Mouse (Mus musculus) macrophage (primary cell): ENCODE measurements around the gene Fscn2. TPM values are rescaled to one million over a fixed set of nuclear protein-coding genes. Genes with fewer than 3 reads are reported as not detected.

Experiments
- H3K27ac ChIP-seq: fragments of 350-480 bp; formaldehyde crosslinking; 2 replicates; pipeline ENCODE4 v1.9.0; 2021
- H3K36me3 ChIP-seq: fragments of 350-480 bp; formaldehyde crosslinking; 2 replicates; pipeline ENCODE4 v1.9.0; 2021; ENCODE audit errors: inconsistent target
- H3K4me3 ChIP-seq: fragments of 350-480 bp; formaldehyde crosslinking; 2 replicates; pipeline ENCODE4 v1.9.0; 2021; ENCODE audit errors: inconsistent target
- H3K79me2 ChIP-seq: fragments of 350-480 bp; formaldehyde crosslinking; 2 replicates; pipeline ENCODE4 v1.9.0; 2021; ENCODE audit errors: inconsistent target
- WGBS: methylation state at CpG from one replicate; pipeline ENCODE4 v1.1.7; 2026; ENCODE audit warnings: inconsistent platforms; ENCODE audit not compliant: missing documents; 5-methylcytosine and 5-hydroxymethylcytosine counted together
- polyA plus RNA-seq: library from polyadenylated mRNA; stranded (reverse); fragments of 250-400 nt; gene quantifications from 3 replicates; pipeline ENCODE4 v1.2.4, GENCODE M21; 2018; ENCODE audit warnings: inconsistent platforms
- total RNA-seq, 78 experiments: library from RNA; depleted of rRNA; stranded (reverse); fragments of 250-400 nt; gene quantifications; 1 replicate in 9 of 78; 2 replicates in 24 of 78; 3 replicates in 43 of 78; 4 replicates in 2 of 78; pipeline ENCODE4 v1.2.4; 2018; ENCODE audit warnings: inconsistent platforms in 56 of 78

The Fscn2 gene
- under 1 TPM in 1 of 26 experiments, not detected in 25; 0.49 TPM for total RNA-seq (2018; cell fraction: chromatin; rRNA removed)
- total RNA-seq (2018; cell fraction: cytosol; rRNA removed), result under 1 TPM in 1 of 26 experiments, not detected in 25; 0.16 TPM
- total RNA-seq (2018; cell fraction: nucleus; rRNA removed), result not detected
- not detected in 3 replicates for polyA plus RNA-seq

- Histone ChIP-seq H3K4me3 (no peak within 1 kb of the TSS), H3K27ac (no peak within 1 kb of the TSS), H3K36me3 (no peaks in the 10 kb centered on the region), H3K79me2 (no peaks in the 10 kb centered on the region)
- WGBS, result 92% methylated on average over 10 of the region's 10 CpGs
These were observed at the start of gene Fscn2 for GRCm38 (mm10) chr11:120361295-120361694. Fscn2 (plus strand) TSS chr11:120361534.

DNA sequence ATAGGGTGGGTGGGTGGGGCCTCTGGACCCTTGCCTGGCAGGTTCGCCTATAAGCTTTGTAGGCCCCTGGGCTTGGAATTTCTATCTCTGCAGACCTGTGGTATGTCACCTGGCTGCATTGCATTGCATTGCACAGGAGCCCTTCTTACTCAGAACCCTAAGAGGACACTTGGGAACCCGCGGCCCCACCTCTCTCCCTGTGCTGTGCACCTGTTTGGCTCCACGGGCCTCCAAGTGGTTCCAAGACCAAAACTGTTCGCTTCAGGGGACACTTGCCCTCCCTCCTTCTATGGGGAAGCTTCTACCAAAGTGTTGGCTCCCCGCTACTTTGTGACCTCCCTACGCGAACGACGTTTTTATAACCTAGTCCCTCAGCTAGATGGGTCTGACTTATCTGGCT is 49.8 kb upstream of the Fscn2 start:
- Histone ChIP-seq H3K27ac (no peak overlapping the region), H3K79me2 (no peaks in the 10 kb centered on the region), H3K4me3 (no peak overlapping the region), H3K36me3 (no peaks in the 10 kb centered on the region)
- 70% methylated on average over 10 of the region's 10 CpGs for WGBS

- H3K79me2 ChIP-seq, result no peaks in the 10 kb centered on the region
- 90% methylated on average over 6 of the region's 6 CpGs for WGBS
- no peaks in the 10 kb centered on the region for H3K36me3 ChIP-seq
- no peak overlapping the region for H3K4me3 ChIP-seq
- H3K27ac ChIP-seq, result no peak overlapping the region
These were observed 49.3 kb upstream of the Fscn2 start for GRCm38 (mm10) chr11:120312069-120312468.

DNA sequence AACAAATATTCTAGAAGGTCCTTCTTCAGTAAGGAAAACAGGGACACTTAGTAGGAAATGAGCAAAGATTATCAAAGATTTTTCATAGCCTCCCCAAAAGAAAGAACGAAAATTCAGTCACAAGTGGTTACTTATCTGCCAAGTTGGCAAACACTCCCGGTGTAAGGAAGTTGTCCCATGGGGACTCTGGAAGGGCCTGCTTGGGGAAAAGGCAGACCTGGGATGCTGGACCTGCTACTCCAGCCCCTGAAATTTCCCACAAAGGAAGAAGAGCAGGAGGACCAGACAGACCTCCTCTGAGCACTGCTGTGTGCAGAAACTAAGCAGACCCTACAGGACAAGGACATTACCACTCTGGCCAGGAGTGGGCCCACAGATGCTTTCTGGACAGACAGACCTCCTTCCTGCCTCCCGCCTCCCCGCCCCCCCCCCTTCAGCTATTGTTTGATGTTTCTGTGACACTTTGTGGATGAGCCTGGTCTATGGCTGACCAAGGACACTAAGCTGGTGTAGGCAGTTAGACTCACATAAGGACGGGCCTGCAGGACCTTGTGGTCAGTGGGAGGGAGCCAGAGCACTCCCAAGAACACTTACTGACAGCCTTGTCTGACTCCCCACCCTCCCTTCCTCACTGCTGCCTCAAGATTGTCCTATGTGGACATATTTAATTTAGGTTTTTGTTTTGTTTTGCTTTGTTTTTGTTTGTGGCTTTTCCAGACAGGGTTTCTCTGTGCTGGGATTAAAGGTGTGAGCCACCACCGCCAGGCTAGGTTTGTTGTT is 47.2 kb upstream of the Fscn2 start:
- WGBS, result 84% methylated on average over 4 of the region's 6 CpGs
- Histone ChIP-seq H3K4me3 (no peak overlapping the region), H3K79me2 (no peaks in the 10 kb centered on the region), H3K36me3 (no peaks in the 10 kb centered on the region), H3K27ac (no peak overlapping the region)

DNA sequence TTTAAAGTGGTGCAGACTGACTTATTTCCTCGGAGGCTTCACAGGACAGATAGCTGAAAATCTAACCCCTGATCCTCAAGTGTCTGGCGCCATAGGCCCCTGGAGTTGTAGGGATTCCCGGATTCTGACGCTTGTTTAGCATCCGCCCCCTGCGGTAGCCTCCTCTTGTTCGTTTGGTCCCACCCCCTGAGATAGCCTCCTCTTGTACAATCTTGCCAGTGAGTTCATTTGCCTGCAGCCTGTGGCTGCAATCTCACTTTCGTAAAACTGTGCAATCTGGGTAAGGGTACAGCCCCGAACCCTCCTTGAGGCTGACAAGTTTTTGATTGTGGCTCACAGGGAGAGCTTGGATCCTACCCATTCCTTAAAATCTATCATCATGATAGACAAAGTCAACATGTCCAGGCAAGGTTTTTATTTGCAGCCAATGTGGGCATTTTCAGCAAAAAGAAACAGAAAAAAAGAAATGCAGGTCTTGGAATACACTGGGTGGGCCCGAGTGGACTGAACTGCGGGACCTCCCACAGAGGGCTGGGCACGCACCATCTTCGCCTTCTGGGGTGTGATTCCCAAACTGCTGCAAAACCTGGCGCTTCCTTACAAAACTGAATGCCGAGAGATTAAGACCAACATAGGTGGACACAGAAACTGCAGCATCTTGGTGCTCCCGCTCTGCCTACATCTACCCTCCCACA is 46.5 kb upstream of the Fscn2 start:
- H3K27ac ChIP-seq, result no peak overlapping the region
- no peaks in the 10 kb centered on the region for H3K79me2 ChIP-seq
- no peaks in the 10 kb centered on the region for H3K36me3 ChIP-seq
- no peak overlapping the region for H3K4me3 ChIP-seq
- 89% methylated on average over 16 of the region's 16 CpGs for WGBS

GRCm38 (mm10) chr11:120315416-120315761 is 45.9 kb upstream of the Fscn2 start:
- no peaks in the 10 kb centered on the region for H3K36me3 ChIP-seq
- 44% methylated on average over 3 of the region's 4 CpGs for WGBS
- no peaks in the 10 kb centered on the region for H3K79me2 ChIP-seq
- peak overlapping the region; percentile 63 for H3K27ac ChIP-seq
- H3K4me3 ChIP-seq, result peak overlapping the region; percentile 53; the same call in 1 of the 2 replicates

DNA sequence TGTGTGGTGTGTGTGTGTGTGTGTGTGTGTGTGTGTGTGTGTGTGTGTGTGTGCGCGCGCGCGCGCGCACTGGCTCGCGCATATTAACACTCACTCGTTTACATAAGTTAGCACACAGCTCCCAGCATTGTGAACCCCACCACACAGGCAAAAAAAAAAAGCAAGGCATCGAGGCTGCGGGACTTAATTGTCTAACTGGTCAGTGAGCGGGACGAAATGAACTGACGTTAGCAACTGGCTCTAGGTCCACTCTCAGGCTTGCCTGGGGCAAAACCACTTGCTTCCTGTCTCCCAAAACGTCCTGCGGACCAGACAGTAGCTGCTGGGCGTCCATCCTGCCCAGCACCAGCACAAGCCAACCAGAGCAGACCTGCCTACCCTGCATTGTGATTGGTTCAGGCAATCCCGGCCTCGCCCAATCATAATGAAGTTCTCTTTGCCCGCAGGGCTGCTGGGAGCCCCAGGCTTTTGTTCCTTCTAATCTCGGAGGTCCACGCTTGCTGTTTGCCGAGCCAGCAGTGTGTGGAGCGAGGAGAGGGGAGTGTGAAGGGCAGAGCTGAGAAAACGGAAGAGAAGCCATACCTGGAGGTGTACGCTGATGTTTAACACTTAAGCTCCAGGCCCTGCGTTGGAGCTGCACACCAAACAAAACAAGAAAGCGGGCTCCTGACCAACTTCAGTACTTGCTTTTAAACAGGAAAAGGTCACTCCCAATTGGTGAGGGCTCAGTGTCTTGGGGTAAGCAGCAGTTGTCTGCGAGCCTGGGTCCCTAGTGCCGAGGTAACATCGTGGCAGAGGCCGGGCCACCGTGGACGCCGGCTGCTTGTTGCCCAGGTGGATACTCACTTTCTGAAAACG is 45.3 kb upstream of the Fscn2 start:
- Histone ChIP-seq H3K4me3 (peak overlapping the region; percentile 53), H3K79me2 (no peaks in the 10 kb centered on the region), H3K36me3 (no peaks in the 10 kb centered on the region), H3K27ac (peak overlapping the region; percentile 63)
- WGBS, result 2% methylated on average over 30 of the region's 37 CpGs

GRCm38 (mm10) chr11:120316690-120317254 is 44.6 kb upstream of the Fscn2 start:
- Histone ChIP-seq H3K27ac (peak overlapping the region; percentile 63), H3K4me3 (peak overlapping the region; percentile 53), H3K36me3 (no peaks in the 10 kb centered on the region), H3K79me2 (no peaks in the 10 kb centered on the region)
- WGBS, result 9% methylated on average over 13 of the region's 13 CpGs

DNA sequence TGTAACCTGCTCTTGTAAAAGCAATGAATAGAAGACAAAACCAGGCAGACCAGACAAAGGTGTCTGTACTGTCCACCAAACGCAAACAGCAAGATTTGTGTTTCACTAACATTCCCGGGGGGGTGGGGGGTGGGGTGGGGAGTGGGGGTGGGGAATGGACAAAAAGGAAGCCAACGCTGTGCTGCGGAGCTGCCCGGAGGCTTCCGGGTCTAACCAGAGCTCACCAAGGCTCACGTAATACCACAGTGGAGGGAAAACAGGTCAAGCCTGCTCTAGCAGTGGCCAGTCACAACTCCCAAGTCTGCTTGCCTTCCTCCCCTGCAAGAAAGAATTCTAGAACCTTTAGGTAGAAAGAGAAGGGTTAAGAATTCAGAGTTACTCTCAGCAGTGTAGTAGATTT is 43.9 kb upstream of the Fscn2 start:
- Histone ChIP-seq H3K79me2 (no peaks in the 10 kb centered on the region), H3K36me3 (no peaks in the 10 kb centered on the region), H3K27ac (no peak overlapping the region), H3K4me3 (no peak overlapping the region)
- 76% methylated on average over 7 of the region's 7 CpGs for WGBS

GRCm38 (mm10) chr11:120319310-120319709 is 42.0 kb upstream of the Fscn2 start:
- H3K4me3 ChIP-seq, result no peak overlapping the region
- no peaks in the 10 kb centered on the region for H3K79me2 ChIP-seq
- H3K36me3 ChIP-seq, result no peaks in the 10 kb centered on the region
- H3K27ac ChIP-seq, result no peak overlapping the region
- 99% methylated on average over 5 of the region's 5 CpGs for WGBS

DNA sequence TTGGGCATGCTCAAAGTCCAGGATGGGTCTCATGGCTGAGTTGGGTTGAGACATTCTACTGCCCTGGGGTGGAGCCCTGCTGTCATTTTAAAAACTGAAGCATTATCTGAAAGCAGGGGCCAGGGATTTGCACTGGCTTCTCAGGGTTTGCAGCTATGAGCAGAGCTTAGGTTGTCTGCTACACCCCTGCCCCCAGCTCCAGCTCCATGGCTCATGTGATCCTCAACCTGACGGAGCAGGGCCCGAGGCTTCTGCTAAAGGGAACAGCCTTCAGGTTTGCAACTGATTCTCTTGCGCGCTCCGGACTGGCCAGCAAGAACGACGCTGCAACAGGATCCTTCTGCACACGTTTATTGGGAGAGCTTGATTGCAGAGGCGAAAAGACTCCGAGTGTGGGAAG is 41.2 kb upstream of the Fscn2 start:
- Histone ChIP-seq H3K4me3 (no peak overlapping the region), H3K79me2 (no peaks in the 10 kb centered on the region), H3K27ac (no peak overlapping the region), H3K36me3 (no peaks in the 10 kb centered on the region)
- 93% methylated on average over 8 of the region's 10 CpGs for WGBS

- 82% methylated on average over 6 of the region's 6 CpGs for WGBS
- Histone ChIP-seq H3K4me3 (no peak overlapping the region), H3K36me3 (no peaks in the 10 kb centered on the region), H3K79me2 (no peaks in the 10 kb centered on the region), H3K27ac (no peak overlapping the region)
These were observed 25.8 kb upstream of the Fscn2 start for GRCm38 (mm10) chr11:120335431-120336021.

DNA sequence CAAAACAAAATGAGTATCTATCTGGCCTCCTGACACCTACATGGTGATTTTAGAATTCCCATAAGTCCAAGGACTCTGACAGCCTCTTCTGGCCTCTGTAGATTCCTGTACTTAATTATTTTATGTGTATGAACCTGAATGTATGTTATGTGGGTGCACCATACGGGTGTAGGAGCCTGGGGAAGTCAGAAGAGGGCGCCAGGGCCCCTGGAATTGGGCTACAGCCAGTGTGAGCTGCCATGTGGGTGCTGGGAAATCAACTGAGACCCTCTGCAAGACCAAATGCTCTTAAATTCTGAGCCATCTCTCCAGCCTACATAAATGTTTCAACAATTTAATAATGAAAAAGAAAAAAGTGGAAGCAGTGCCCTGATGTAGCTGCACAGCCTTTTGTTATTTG is 23.9 kb upstream of the Fscn2 start:
- no peaks in the 10 kb centered on the region for H3K36me3 ChIP-seq
- no peak overlapping the region for H3K4me3 ChIP-seq
- 66% methylated on average over 2 of the region's 2 CpGs for WGBS
- H3K27ac ChIP-seq, result no peak overlapping the region
- H3K79me2 ChIP-seq, result no peaks in the 10 kb centered on the region

- H3K36me3 ChIP-seq, result no peaks in the 10 kb centered on the region
- H3K79me2 ChIP-seq, result no peaks in the 10 kb centered on the region
- H3K27ac ChIP-seq, result no peak overlapping the region
- WGBS, result 88% methylated on average over 3 of the region's 3 CpGs
- no peak overlapping the region for H3K4me3 ChIP-seq
These were observed 22.5 kb upstream of the Fscn2 start for GRCm38 (mm10) chr11:120338786-120339185.
